Mouse (Mus musculus) embryonic facial prominence, embryonic 15.5 days (tissue): ENCODE results near the gene Susd1. TPM values are rescaled to one million over a fixed set of nuclear protein-coding genes. Genes with fewer than 3 reads are reported as not detected.

Experiments
- ATAC-seq: fragments of 200-750 bp; cut with Nextera tagmentation; 2 replicates; pipeline ENCODE4 v1.8.0; 2017; ENCODE audit warnings: low read depth, moderate TSS enrichment; ENCODE audit not compliant: insufficient number of reproducible peaks, low FRiP score, low TSS enrichment
- H3K27ac ChIP-seq: fragments of 300-500 bp; sonication (generic); replicated peaks from 2 replicates; pipeline ENCODE4 v1.5.1; 2015; ENCODE audit warnings: mild to moderate bottlenecking, inconsistent platforms
- H3K27me3 ChIP-seq: fragments of 300-500 bp; sonication (generic); 2 replicates; pipeline ENCODE4 v1.6.1; 2015; ENCODE audit warnings: inconsistent platforms
- H3K36me3 ChIP-seq: fragments of 300-500 bp; sonication (generic); 2 replicates; pipeline ENCODE4 v1.6.1; 2015; ENCODE audit warnings: mild to moderate bottlenecking, inconsistent platforms
- H3K4me1 ChIP-seq: fragments of 300-500 bp; sonication (generic); 2 replicates; pipeline ENCODE4 v1.6.1; 2015; ENCODE audit warnings: inconsistent platforms
- H3K4me2 ChIP-seq: fragments of 300-500 bp; sonication (generic); replicated peaks from 2 replicates; pipeline ENCODE4 v1.6.1; 2015; ENCODE audit warnings: mild to moderate bottlenecking, inconsistent platforms
- H3K4me3 ChIP-seq: fragments of 300-500 bp; sonication (generic); replicated peaks from 2 replicates; pipeline ENCODE4 v1.5.1; 2015; ENCODE audit warnings: mild to moderate bottlenecking, inconsistent platforms
- H3K9ac ChIP-seq: fragments of 300-500 bp; sonication (generic); 2 replicates; pipeline ENCODE4 v1.6.1; 2015; ENCODE audit warnings: inconsistent platforms
- H3K9me3 ChIP-seq: fragments of 300-500 bp; sonication (generic); replicated peaks from 2 replicates; pipeline ENCODE4 v1.6.1; 2016; ENCODE audit warnings: inconsistent platforms
- WGBS: fragments of 180-500 bp; shearing (Covaris S2); methylation state at CpG from one replicate; pipeline ENCODE4 v1.1.7; 2015; 5-methylcytosine and 5-hydroxymethylcytosine counted together
- polyA plus RNA-seq: library from polyadenylated mRNA; unstranded; fragments of >200 nt; fragmentation: Nextera tagmentation; extraction: Ambion mirVana; gene quantifications from 2 replicates; pipeline ENCODE4 v1.2.1, GENCODE M21; 2015

Gene Susd1
- 3.7 and 4.4 TPM in 2 replicates for polyA plus RNA-seq

GRCm38 (mm10) chr4:59437990-59438854, at the start of gene Susd1:
Susd1 (minus strand) TSS chr4:59438633.
- Histone ChIP-seq H3K4me2 (peak within 1 kb of the TSS; percentile 100), H3K4me3 (peak within 1 kb of the TSS; percentile 65), H3K36me3 (no peaks in the 10 kb centered on the region), H3K9me3 (no peaks in the 10 kb centered on the region), H3K27me3 (peaks cover 14% of the 10 kb centered on the region; the same call in 1 of the 2 replicates), H3K4me1 (peaks cover 14% of the 10 kb centered on the region; the same call in 1 of the 2 replicates), H3K9ac (peak within 1 kb of the TSS; percentile 66), H3K27ac (peak within 1 kb of the TSS; percentile 68)
- under 1% methylated on average over 75 of the region's 75 CpGs for whole genome bisulfite sequencing
- ATAC-seq: peak; percentile 85

GRCm38 (mm10) chr4:59471306-59471705, 32.9 kb upstream of the Susd1 start:
- no peak for ATAC-seq
- Histone ChIP-seq H3K27me3 (no peaks in the 10 kb centered on the region), H3K27ac (no peak overlapping the region), H3K36me3 (peaks cover 4% of the 10 kb centered on the region; the same call in 1 of the 2 replicates), H3K4me1 (no peaks in the 10 kb centered on the region), H3K4me3 (no peak overlapping the region), H3K9me3 (no peaks in the 10 kb centered on the region), H3K4me2 (no peak overlapping the region), H3K9ac (no peak overlapping the region)

DNA sequence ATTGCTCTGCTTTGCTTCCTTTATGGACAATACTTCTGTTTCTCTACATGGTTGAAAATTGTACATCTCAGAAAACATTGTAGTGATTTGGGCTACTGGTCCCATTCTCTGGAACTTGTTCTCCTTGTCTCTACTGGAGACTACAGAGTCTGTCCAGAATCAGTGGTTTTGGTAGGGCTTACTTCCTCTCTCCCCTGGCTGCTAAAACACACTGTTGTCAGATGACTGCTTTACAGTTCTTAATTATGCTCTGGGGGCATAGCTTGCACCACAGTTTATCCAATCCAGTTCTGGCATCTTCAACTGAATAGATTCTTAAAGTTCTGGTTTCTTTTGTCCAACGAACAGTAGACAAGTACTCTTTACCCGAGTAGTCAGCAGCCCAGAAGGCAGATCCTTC, 27.0 kb upstream of the Susd1 start:
- Histone ChIP-seq H3K4me1 (no peaks in the 10 kb centered on the region; the same call in 1 of the 2 replicates), H3K9ac (no peak overlapping the region), H3K27me3 (no peaks in the 10 kb centered on the region), H3K27ac (no peak overlapping the region), H3K9me3 (no peaks in the 10 kb centered on the region), H3K4me3 (no peak overlapping the region), H3K4me2 (no peak overlapping the region), H3K36me3 (no peaks in the 10 kb centered on the region)
- ATAC-seq: no peak
- WGBS: 46% methylated on average over 2 of the region's 2 CpGs

DNA sequence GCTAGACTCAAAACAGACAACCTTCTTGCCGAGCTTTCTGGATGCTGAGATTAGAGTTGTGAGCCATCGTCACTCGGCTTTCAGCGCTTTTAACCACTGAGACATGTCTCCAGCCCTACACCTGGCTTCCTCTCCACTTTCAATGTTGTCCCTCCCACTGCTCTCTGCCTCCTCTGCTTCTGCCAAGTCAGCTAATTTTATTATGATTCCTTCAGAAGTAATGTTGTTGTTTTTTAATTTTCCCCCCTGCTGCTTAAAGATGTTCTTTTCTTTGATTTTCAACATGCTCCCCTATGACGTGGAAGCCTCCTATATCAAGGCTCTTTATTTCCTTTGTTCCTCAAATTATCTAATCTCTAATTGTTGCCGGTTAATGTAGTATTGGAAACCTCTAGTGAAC, 26.2 kb upstream of the Susd1 start:
- no peak for ATAC-seq
- H3K4me3 ChIP-seq: no peak overlapping the region
- 76% methylated on average over 6 of the region's 6 CpGs for WGBS
- H3K27me3 ChIP-seq: no peaks in the 10 kb centered on the region
- no peak overlapping the region for H3K4me2 ChIP-seq
- no peaks in the 10 kb centered on the region for H3K36me3 ChIP-seq
- H3K27ac ChIP-seq: no peak overlapping the region
- H3K9me3 ChIP-seq: no peaks in the 10 kb centered on the region
- H3K4me1 ChIP-seq: peaks cover under 1% of the 10 kb centered on the region; the same call in 1 of the 2 replicates
- H3K9ac ChIP-seq: no peak overlapping the region

GRCm38 (mm10) chr4:59462494-59462893, 24.1 kb upstream of the Susd1 start:
- H3K4me2 ChIP-seq: no peak overlapping the region
- no peak overlapping the region for H3K4me3 ChIP-seq
- H3K9me3 ChIP-seq: no peaks in the 10 kb centered on the region
- no peak overlapping the region for H3K27ac ChIP-seq
- ATAC-seq: no peak
- WGBS: 78% methylated on average over 6 of the region's 6 CpGs
- H3K4me1 ChIP-seq: peaks cover 9% of the 10 kb centered on the region
- H3K36me3 ChIP-seq: no peaks in the 10 kb centered on the region
- H3K27me3 ChIP-seq: no peaks in the 10 kb centered on the region
- H3K9ac ChIP-seq: no peak overlapping the region

DNA sequence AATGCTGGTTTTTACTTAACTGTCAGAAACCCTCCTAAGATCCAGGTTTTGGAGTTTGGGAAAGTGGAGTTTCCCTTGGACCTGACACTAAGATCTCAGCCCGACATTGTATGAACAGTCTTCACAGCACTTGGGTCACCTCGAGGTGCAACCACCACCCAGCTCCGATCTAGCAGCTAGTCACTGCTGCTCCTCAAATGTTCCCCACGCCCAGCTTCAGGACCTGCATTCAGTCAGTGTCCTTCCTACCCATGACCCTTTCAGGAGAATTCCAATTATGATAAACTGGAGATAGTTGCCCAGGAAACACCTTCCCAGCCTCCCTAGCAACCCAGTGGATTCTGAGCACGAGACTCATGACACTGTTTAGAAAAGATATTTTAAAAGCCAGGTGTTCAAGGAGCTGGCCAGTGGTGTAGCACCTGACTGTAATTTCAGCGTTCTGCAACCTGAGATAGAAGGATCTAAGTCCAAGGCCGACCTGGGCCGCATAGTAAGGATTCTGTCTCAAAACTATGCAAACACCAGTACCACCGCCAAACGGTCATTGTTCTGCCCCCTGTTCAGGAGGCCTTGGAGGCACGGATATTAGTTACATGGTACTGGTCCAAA, 22.8 kb upstream of the Susd1 start:
- no peak for ATAC-seq
- Histone ChIP-seq H3K4me2 (no peak overlapping the region), H3K27ac (no peak overlapping the region), H3K36me3 (no peaks in the 10 kb centered on the region), H3K9ac (no peak overlapping the region), H3K4me1 (peaks cover 9% of the 10 kb centered on the region), H3K4me3 (no peak overlapping the region), H3K27me3 (no peaks in the 10 kb centered on the region), H3K9me3 (no peaks in the 10 kb centered on the region)
- 81% methylated on average over 11 of the region's 11 CpGs for WGBS

- Histone ChIP-seq H3K27ac (peak overlapping the region; percentile 63; the same call in 1 of the 2 replicates), H3K27me3 (no peaks in the 10 kb centered on the region), H3K4me1 (peaks cover 9% of the 10 kb centered on the region), H3K36me3 (no peaks in the 10 kb centered on the region), H3K4me2 (no peak overlapping the region), H3K9ac (no peak overlapping the region), H3K4me3 (no peak overlapping the region), H3K9me3 (no peaks in the 10 kb centered on the region)
- ATAC-seq: no peak
- 65% methylated on average over 13 of the region's 13 CpGs for WGBS
Measured at GRCm38 (mm10) chr4:59459216-59459955, 21.0 kb upstream of the Susd1 start.

DNA sequence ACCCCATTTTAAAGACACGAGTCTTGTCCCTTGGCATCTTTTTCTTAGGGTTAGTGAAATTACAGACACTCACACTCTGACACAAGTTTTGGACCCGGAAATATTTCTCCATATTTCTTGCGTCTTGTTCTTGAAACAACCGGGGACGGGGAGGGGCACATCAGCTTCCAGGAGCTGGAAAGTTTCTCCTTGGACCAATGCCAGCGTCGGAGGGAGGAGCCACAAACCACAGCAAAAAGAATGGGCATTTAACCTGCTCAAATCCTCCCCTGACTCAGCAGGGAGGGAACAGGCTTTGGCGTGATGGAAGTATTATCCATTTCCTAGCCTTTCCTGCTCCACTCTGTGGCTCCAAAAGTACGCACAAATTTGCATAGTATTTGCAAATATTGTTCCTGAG, 19.5 kb upstream of the Susd1 start:
- peaks cover 11% of the 10 kb centered on the region for H3K4me1 ChIP-seq
- H3K27ac ChIP-seq: no peak overlapping the region
- H3K27me3 ChIP-seq: no peaks in the 10 kb centered on the region
- 23% methylated on average over 9 of the region's 9 CpGs for whole genome bisulfite sequencing
- H3K9ac ChIP-seq: no peak overlapping the region
- H3K4me3 ChIP-seq: no peak overlapping the region
- no peak; the same call in 1 of the 2 replicates for ATAC-seq
- no peaks in the 10 kb centered on the region for H3K9me3 ChIP-seq
- no peaks in the 10 kb centered on the region for H3K36me3 ChIP-seq
- no peak overlapping the region for H3K4me2 ChIP-seq

GRCm38 (mm10) chr4:59457091-59457490, 18.7 kb upstream of the Susd1 start:
- WGBS: 81% methylated on average over 5 of the region's 5 CpGs
- ATAC-seq: no peak
- Histone ChIP-seq H3K9ac (no peak overlapping the region), H3K4me3 (no peak overlapping the region), H3K27me3 (no peaks in the 10 kb centered on the region), H3K36me3 (no peaks in the 10 kb centered on the region), H3K4me2 (no peak overlapping the region), H3K27ac (no peak overlapping the region), H3K4me1 (peaks cover 11% of the 10 kb centered on the region), H3K9me3 (no peaks in the 10 kb centered on the region)

DNA sequence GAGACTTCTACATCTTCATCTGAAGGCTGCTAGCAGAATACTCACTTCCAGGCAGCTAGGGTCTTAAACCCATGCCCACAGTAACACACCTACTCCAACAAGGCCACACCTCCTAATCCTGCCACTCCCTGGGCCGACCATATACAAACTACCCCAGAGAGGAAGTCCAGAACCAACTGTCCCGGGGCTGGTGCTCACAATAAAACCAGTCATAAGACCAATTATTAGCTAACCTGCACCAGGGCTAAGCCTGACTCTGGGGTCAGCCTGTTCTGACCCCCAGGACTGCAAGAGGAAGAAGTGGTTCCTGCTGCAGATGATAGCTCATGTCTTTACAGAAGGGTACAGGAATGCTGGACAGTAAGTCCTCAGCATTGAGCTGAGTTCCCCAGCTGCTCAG, 17.0 kb upstream of the Susd1 start:
- peaks cover 11% of the 10 kb centered on the region for H3K4me1 ChIP-seq
- H3K36me3 ChIP-seq: no peaks in the 10 kb centered on the region
- H3K9me3 ChIP-seq: no peaks in the 10 kb centered on the region
- H3K4me2 ChIP-seq: no peak overlapping the region
- no peaks in the 10 kb centered on the region for H3K27me3 ChIP-seq
- ATAC-seq: no peak
- H3K9ac ChIP-seq: no peak overlapping the region
- H3K27ac ChIP-seq: no peak overlapping the region
- 46% methylated on average over 2 of the region's 2 CpGs for WGBS
- no peak overlapping the region for H3K4me3 ChIP-seq

DNA sequence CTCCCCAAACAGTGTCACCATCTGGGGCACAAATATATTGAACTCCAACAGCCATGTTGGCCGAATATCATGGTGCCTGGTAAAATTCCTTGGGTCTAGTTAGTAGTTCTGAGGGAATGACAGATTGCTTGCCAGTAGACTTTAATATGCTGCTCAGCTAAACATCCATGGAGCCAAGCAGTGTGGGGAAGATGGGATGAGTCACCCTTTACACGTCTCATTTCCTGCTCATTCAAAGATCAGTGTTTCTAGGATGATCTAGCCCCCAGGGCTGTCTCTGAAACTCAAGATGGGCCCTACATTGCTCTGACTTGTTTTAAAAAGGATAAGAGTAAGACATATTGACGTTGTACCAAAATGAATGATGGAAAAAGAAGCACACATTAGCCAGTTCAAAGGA, 15.6 kb upstream of the Susd1 start:
- WGBS: 41% methylated on average over 3 of the region's 3 CpGs
- no peaks in the 10 kb centered on the region for H3K27me3 ChIP-seq
- ATAC-seq: no peak

More for the DNA sequence above, 15.6 kb upstream of the Susd1 start:
- Histone ChIP-seq H3K4me1 (peaks cover 7% of the 10 kb centered on the region), H3K9ac (no peak overlapping the region), H3K9me3 (no peaks in the 10 kb centered on the region), H3K4me2 (no peak overlapping the region), H3K4me3 (no peak overlapping the region), H3K36me3 (no peaks in the 10 kb centered on the region), H3K27ac (0 out of 2 replicates have a peak overlapping the region, but pooled peaks have one; percentile 0)
